Mouse (Mus musculus) cerebellum, postnatal 36 days (tissue): ENCODE results near the gene Cln5.

Experiments used
- DNase-seq, 2 experiments: peaks; one replicate each; pipeline ENCODE4 v3.0.0; 2021 to 2022; ENCODE audit warnings: mixed read lengths in 2 of 2

Cln5 gene

GRCm38 (mm10) chr14:103069864-103070611 is at the start of gene Cln5:
TSS of gene Cln5 (plus strand) at chr14:103070216.
- DNase-seq: peak; percentile 88 to 96

GRCm38 (mm10) chr14:103029203-103029602 is 40.8 kb upstream of the Cln5 start:
- DNase-seq: no peak

- no peak for DNase-seq
These were observed 36.7 kb upstream of the Cln5 start for GRCm38 (mm10) chr14:103033271-103033823.

- no peak for DNase-seq
These were observed 35.9 kb upstream of the Cln5 start for GRCm38 (mm10) chr14:103034076-103034475.

GRCm38 (mm10) chr14:103037016-103037415 is 33.0 kb upstream of the Cln5 start:
- no peak for DNase-seq

GRCm38 (mm10) chr14:103046677-103047076 is 23.3 kb upstream of the Cln5 start, which contains the start of gene Acod1:
TSS of gene Acod1 (plus strand) at chr14:103046977.
- DNase-seq: no peak

- DNase-seq: no peak
These were observed 21.5 kb upstream of the Cln5 start for GRCm38 (mm10) chr14:103048292-103049086.

GRCm38 (mm10) chr14:103051159-103051769 is 18.8 kb upstream of the Cln5 start:
- peak; percentile 61 to 64 for DNase-seq

GRCm38 (mm10) chr14:103054731-103055130 is 15.3 kb upstream of the Cln5 start:
- DNase-seq: no peak

- no peak for DNase-seq
These were observed 13.4 kb upstream of the Cln5 start for GRCm38 (mm10) chr14:103056601-103057000.

GRCm38 (mm10) chr14:103058998-103059397 is 11.0 kb upstream of the Cln5 start:
- DNase-seq: no peak

GRCm38 (mm10) chr14:103059495-103059894 is 10.5 kb upstream of the Cln5 start:
- DNase-seq: no peak

GRCm38 (mm10) chr14:103065294-103066167 is 4.5 kb upstream of the Cln5 start:
- peak; percentile 83 to 92 for DNase-seq

GRCm38 (mm10) chr14:103069465-103069863 is 552 bp upstream of the Cln5 start:
- no peak for DNase-seq

- peak in 1 of 2 experiments; percentile 20 for DNase-seq
These were observed 774 bp downstream of the Cln5 start for GRCm38 (mm10) chr14:103070790-103071189.

- DNase-seq: no peak
These were observed 1.5 kb downstream of the Cln5 start for GRCm38 (mm10) chr14:103071471-103071870.

- DNase-seq: no peak
These were observed 2.7 kb downstream of the Cln5 start for GRCm38 (mm10) chr14:103072731-103073130.

- no peak for DNase-seq
These were observed 3.8 kb downstream of the Cln5 start for GRCm38 (mm10) chr14:103073825-103074224.

GRCm38 (mm10) chr14:103075166-103075565 is 5.2 kb downstream of the Cln5 start:
- DNase-seq: no peak

GRCm38 (mm10) chr14:103077272-103078005 is 7.4 kb downstream of the Cln5 start:
- no peak for DNase-seq
